Mouse (Mus musculus) brain, embryonic 14.5 days (tissue): ENCODE data around the gene Bhlhe41.

ENCODE experiments used
- CTCF ChIP-seq: fragments of 200-500 bp; IDR thresholded peaks from 2 replicates; pipeline ENCODE4 v1.5.1; 2012; ENCODE audit warnings: inconsistent platforms, mild to moderate bottlenecking, moderate library complexity, borderline replicate concordance; ENCODE audit not compliant: insufficient read depth, insufficient read length; ENCODE audit errors: extremely low read depth
- POLR2A ChIP-seq: fragments of 200-500 bp; IDR thresholded peaks from 2 replicates; pipeline ENCODE4 v1.6.1; 2012; ENCODE audit warnings: mild to moderate bottlenecking, inconsistent platforms, borderline replicate concordance; ENCODE audit not compliant: poor library complexity, insufficient read depth, insufficient read length, severe bottlenecking; ENCODE audit errors: extremely low read depth

DNA sequence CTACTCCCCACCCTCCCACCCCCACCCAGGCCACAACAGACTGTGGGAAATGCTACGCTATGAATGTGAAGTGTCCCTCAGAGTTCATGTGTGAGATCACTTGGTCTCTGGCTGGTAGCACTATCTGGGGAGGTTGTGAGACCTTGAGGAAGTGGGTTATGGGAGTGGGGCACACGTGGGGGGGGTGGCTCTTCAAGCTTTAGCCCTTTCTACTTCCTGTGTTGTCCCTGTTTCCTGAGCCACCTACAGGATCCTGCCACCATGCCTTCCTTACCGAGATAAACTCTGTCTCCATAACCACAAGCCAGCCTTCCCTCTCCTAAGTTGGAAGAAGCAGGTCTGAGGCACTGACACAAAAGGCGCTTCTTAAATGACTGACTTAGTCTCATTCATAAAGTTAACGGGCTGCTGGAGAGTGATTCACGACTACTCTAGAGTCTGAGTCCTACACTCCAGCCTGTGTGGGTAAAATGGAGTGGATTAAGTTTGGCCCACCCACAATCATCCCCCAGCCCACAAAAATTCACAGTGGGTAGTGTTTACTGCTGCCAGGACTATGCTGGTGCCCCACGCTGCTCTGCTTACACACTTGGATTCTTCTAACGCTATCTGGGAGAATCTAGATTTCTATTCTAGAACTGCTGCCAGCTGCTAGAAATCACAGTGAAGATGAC lies 29.4 kb upstream of the Bhlhe41 start:
- TF ChIP-seq POLR2A (no peak), CTCF (no peak)
